Mouse (Mus musculus): Measurements from ENCODE around the gene Stx8.
A peak's percentile ranks its signal among the peaks of the same experiment; 100 is the strongest.

Gene Stx8

DNA sequence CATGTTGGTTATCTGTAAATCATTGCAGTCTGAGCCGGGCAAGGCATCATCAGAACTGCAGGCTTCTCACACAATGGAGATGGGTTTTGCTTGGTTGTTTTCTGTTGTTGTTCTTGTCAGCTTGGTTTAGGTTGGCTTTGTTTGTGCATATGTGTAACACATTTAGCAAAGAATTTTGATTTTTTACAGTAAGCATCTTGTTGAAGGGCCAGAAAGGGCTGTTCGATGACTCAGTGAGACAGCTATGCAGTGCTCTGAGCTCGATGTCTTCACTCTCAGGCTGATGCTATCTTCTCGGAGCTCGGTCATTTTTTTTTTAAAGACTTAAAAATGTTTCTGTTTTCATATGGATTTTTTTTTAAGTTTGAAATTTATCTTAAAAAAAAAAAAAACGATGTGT, 117.6 kb downstream of the Stx8 start:
- DNase-seq (ENCODE audit: low spot score): no peak

DNA sequence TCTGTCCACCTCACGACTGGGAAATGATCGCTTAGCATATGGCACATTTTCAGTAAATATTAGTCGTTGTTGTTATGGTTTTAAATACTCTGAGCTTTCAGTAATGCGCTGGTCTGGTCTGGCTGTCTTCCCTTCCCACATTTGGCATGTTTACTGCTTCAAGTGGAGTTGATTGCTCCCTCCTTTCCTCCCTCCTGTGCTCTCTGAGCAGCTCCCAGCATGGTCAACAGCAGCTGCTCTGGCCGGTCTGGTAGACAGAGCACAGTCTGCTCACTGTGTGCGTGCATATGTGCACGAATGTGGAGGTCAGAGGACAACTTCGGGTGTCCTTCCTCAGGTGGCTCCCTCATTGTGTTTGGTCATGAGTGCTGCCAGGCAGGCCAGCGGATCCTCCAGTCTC, 120.2 kb downstream of the Stx8 start:
- DNase-seq (ENCODE audit: low spot score): no peak

DNA sequence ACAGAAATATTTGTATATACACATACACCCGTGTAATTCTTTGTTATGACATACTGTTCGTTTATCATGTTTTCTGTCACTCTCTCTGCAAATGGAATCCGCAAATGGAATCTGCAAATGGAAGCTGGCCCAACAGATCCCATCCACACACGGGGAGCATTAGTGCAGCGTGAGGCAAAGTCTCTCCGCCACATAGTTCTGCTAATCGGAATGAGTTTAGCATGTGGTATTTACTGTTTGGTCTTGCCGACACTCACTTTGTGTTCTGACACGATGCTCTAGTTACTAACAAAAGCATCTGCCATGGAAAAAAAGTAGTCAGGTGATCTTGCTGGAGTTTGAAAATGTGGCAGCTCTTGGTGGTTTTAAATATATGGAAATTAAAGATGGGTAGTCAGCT, 123.4 kb downstream of the Stx8 start:
- DNase-seq (ENCODE audit: low spot score): no peak

DNA sequence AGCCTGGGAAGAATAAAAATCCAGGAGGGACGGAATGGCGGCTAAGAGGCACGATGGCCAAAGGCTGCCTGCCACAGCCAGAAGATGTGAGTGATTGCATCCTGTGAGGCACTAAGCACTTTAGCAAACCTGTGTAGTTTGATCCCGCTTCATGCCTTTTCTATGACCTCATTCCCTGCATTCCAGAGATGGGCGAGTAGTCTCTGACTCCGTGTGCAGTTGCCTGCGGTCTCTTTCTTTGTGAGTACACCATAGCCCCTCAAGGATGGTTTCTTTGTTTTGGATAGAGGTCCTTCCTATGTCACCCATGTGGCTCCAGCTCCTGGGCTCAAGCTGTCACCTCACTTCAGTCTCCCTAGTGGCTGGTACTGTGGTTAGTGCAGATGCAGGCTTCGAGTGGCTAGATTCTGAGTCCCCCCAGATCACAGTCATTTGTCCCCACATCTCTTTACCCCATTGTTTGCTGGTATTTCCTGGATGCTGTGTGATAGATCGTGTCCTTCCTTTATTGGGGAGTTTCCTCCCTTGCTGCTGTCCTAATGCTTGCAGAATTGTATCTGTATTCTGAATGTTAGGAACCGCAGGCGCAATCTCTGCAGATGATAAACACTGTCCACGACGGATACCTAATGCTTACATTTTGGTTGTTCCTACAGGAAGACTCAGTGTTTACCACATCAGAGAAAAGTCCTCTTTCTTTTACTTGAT, 124.0 kb downstream of the Stx8 start:
- no peak for DNase-seq (ENCODE audit: low spot score)

DNA sequence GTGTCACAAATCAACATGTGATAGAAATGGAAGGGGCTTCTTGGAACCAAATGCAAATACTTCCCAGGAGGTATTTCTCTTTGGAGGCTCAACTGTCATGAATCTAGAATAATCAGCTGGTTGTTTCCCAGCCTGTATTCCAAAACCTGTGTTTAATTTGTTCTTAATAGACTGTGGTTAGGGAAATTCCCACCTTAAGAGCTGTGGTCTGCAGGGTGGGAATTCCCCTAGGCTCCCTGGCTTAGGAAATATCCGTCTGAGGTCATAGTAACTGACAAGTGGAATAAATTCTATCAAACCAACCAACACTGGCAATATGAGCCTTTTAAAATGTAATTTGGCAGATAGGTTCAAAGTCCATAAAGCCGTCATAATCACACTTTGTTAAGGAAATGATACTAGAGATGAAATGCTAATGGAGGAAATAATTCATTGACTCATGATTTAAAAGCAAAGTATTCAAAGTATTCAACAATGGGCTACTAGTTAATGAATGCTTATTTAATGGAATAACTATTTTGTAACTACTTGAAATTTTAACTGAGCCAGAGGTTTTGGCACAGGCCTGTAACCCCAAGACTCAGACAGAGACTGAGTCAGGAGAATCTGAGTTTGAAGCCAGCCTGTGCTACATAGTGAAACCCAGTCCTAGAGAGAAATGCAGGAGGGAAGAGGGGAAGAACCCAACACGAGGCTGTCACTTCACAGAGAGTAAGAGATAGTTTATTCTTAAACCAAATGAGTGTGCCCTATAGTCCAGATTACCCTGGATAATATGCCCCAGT, 126.2 kb downstream of the Stx8 start:
- DNase-seq (ENCODE audit: low spot score): no peak

DNA sequence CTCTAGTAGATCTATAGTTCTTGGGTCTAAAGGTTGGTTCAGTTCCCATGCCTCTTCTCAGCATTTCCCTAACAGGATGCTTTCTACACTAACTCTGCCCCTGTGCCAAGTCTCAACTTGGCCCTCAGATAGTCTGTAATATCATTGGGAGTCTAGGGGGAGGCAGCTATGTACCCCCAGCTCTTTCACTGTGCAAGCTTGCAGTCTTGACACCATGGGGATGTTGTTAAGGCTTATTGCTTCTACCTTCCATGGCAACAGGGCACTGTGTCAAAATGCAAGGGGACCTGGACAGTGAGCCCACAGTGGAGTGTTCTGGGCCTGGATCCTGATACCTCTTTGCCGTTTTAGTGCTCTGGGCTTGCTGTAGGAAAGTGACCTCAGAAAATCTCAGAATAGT, 135.6 kb downstream of the Stx8 start:
- DNase-seq (ENCODE audit: low spot score): no peak

DNA sequence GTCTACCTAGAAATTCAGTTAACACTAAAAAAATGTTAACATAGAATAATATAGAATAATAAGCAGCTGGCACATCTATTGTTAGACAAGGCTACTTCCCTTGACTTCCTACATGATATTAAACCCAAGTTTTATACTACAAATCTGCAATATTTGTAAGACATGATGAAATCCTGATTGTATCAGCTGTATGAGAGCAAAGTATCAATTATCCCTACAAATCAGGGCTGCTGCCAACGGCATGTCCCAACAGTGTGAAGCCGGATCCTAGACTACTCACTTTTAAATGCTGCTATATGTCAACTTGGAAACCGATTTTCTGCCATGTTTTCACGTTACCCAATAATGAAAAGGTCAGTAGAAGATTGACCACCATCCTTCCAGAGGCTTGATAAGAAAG, 137.5 kb downstream of the Stx8 start:
- no peak for DNase-seq (ENCODE audit: low spot score)

DNA sequence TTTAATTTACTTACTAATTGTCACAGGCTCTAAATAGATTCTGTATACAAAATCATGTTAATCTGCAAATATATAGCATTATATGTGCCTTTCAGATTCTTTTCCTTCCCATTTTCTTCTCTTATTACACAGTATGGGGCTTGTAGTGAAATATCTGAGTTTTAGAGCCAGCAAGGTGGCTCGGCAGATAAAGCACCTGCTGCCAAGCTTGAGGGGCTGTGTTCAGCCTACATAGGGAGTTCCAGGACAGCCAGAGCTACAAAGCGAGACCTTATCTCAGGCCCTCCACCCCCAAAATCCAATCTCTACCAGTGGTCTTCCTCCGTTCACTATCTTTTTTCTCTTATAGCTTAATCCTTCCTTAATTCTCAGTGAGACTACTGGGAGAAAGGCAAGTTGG, 140.1 kb downstream of the Stx8 start:
- no peak for DNase-seq (ENCODE audit: low spot score)

DNA sequence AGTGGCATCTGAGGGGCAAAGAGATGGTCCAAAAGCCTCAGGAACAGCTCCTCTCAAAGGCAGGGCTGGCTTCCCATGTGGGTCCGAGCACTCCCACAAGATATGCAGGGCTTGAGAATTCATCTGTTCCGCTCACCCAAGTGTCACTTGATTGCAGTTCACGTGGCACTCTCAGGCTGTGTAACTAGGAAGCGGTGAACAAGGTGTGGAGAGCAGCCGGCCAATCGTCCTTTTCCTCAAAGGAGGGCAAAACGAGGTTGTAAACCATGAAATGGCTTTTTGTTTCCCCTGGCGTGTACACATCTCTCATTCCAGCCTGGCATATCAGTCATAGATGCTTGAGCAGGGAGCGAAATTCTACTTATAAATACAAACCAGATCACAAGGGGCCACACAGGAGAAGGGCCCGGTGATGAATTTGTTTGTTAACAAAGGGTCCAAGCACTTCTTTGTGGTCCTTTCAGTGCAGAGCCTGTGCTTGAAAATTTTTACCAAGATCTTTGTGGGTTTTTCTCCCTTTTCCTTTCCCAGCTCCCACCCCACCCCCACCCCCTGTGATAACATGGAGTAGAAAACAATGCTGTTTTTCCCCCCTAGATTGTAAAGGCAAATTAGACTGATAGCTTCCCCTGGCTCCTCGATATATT, 147.6 kb downstream of the Stx8 start:
- no peak for DNase-seq (ENCODE audit: low spot score)

DNA sequence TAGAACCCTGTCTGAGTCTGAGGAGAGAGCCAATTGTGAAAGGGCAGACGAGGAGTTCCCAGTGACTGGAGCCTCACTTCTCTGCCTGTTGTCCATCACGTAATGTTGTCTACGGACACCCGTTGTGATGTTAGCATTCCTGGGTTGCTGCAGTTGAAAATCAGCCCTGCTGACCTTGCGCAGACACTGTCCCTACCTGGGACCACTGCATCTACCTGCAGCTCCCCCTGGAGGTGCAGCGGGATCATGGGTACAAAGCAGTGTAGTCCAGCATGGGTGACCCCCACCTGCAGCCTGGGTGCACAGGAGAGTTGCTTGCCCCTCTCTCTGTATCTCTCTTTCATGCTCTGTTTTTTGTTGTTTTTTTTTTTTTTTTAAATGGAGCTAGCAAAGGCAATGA, 148.2 kb downstream of the Stx8 start:
- DNase-seq (ENCODE audit: low spot score): no peak

DNA sequence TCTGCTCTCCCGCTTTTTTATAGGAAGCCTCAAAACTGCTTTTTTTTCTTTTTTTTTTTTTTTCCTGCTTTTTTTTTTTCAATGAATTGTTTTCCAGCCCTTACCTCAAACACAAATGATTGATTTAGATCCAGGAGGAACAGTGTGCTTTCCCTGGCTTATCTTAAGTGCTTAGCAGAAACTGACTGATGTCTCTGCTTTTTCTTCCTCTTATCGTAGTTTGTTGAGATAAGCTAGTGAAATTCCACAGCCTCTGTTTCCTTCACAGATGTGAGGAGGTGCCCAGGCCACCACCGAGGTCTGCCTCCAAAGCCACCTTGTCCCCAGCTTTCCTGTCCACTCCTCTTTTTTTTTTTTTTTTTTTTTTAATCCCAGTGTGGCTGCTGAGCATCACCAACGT, 150.2 kb downstream of the Stx8 start:
- no peak for DNase-seq (ENCODE audit: low spot score)

DNA sequence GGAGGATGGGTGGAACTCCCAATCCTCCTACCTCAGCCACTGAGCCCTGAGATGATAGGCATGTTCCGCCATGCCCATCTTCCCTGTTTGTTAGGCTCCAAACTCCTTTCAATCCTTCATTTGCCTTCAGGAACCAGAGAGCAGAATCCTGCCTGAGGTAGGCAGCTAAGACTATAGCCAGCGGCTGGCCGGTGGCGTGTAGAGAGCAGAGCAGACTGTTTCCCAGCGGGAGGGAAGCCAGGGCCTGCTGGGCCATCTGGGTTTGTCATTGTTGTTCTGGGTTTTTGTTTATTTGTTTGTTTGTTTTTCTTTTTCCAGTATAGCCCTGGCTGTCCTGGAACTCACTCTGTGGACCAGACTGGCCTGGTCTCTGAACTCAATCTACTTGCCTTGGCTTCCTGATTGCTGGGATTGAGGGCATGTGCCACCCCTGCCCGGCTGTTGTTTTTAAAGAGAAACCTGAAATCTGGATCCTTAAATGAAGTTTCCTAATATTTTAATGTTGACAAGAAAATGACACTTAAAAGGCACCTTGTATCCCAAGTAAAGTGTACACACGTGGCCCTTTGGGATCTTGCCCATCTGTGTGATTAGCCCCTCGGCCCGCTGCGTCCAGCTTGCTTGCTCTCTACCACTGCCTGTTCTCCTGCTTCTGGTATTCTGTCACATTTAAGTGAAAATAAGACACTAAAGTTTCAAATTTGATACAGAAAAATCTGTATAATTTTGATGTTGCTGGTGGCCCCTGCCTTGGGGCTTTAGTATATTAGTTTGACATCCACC, 152.1 kb downstream of the Stx8 start:
- DNase-seq (ENCODE audit: low spot score): no peak

DNA sequence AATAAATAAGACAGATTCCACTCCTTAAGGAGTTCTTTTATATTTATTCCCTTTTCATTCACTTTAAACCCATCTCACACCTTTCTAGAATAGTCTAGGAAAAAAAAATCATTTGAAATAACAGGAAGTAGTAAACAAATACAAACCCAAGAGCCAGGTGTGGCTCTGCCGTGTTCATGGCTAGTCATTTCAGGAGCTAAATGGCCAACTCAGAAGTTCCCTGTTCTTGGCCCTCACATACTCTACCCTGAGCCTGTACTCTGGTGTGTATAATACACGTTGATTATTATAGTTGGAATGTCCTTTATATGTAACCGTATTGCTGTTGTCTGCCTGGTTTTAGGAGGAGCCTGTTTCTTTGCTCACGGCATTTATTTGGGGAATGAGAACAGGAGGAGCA, 152.7 kb downstream of the Stx8 start:
- no peak for DNase-seq (ENCODE audit: low spot score)

DNA sequence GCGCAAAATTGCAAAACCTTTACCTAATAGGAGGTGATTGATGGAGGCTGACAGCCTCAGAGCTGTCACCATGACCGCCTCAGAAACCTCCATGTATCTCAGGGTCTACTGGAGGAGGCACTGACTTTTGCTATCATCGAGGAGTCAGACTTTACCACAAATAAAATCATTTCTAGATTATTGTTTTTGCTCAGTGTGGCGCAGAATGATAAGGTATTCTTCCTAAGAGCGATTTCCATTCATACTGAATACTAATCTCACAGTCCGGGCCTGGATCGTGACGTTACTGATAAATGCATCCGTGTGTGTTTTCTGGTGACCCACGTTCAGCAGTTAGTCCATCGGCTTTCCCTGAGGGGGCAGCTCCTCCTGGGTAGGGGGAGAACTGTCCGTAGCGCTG, 153.1 kb downstream of the Stx8 start:
- no peak for DNase-seq (ENCODE audit: low spot score)

DNA sequence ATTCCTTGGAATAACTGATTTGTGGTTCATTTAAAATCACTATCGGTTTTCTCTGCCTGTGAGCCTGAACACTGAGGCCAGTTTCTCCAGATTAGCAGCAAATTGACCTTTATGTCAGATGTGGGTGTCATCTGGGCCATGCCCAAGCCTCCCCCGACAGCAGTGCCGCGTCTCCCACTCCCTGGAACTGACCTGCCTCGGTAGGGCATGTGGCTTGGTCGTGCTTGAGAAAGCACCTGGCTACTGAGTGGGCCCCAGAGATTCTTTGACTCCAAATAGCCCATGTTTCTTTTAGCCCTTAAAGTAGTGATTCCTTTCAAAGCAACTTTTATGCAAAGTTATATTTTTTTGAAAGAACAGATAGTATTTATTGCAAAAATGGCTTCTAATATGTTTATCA, 155.3 kb downstream of the Stx8 start:
- no peak for DNase-seq (ENCODE audit: low spot score)

DNA sequence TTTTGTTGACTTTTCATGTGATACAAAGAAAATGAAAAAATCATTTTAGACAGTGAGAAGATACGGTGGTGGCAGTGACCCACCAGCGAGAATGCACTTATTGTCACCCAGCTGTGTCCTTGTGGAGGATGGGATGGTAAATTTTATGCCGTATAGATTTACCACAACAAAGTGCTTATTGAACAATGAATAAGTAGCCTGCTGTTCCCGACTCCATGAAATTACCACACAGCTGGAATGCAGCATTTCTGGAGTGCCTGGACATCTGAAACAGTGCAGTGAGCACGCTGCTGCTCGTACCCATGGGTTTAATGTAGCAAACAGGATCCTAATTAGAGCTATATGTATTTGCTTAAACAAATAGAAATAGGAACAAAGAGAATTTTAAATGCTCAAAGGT, 155.7 kb downstream of the Stx8 start:
- DNase-seq (ENCODE audit: low spot score): no peak

DNA sequence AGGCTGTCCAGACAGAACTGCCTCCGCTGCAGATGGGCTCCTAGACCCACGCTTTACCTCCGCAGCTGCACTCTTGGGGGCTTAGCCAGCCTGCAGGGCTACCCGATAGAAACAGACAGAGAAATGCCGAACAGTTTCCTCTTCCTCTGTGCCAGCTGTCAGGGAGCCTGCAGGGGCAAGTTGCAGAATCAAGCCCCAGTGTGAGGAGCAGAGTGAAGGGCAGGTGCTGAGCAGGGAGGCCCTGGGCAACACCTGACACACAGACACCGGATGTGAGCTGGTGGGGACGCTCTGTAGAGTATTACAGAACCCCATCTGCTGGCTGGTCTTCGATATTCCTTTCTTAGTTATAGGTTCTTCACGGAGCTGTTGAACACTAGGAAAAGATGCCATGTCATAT, 160.1 kb downstream of the Stx8 start:
- DNase-seq (ENCODE audit: low spot score): peak; percentile 28

DNA sequence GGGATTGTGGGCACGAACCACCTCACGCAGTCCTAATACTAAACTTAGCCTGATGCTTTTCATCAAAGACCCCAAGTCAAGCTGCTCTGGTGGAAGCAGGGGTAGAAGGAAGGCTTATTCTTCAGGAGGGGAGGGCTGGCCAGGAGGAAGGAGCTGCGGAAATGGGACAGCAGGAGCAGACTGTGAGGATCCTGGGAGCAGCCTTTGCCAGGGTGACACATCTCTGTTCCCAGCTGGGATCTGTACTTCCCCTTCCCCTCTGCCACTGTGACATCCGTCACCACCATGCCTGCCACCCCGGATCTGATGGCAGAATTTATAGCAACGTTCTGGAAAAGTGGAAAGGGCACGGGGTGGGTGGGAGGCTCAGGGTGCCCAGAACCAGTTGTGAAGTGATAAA, 168.5 kb downstream of the Stx8 start:
- DNase-seq (ENCODE audit: low spot score): no peak

DNA sequence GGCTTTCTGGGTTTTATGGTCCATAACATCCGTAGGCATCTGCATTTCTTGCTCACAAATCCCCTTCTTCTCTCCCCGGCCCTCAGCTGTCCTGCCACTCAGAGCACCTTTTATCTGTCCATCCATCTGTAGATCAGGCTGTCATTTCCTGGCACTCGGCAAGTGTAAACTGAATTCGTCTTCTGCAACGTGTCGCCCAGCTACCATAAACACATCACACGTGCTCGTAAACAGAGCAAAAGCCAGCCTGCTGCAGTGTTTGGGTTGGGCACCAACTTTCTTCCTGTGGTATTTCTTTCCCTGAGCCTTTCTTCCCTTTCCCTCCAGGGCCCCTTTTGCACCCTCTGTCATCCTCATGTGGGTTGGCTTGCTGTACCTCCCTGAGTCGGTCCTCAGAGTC, 169.4 kb downstream of the Stx8 start:
- DNase-seq (ENCODE audit: low spot score): no peak

DNA sequence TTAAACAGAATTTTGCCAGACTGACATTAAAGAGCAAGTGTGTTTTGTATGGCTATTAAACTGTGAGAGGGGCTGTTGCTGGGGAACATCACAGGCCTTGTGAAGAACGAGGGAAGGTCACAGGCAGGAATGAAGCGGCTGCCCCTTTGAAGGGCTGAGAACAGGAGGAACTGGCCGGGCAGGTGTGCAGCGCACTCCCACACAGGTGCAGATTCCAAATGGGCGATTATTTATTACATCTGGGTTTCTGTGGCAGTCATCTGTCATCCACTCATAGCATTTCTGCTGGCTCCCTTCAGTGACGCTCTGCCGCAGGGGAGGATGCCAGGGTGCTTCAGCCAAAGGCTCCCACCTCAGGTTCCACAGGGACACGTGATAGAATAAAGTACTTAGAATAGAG, 170.7 kb downstream of the Stx8 start:
- no peak for DNase-seq (ENCODE audit: low spot score)

DNA sequence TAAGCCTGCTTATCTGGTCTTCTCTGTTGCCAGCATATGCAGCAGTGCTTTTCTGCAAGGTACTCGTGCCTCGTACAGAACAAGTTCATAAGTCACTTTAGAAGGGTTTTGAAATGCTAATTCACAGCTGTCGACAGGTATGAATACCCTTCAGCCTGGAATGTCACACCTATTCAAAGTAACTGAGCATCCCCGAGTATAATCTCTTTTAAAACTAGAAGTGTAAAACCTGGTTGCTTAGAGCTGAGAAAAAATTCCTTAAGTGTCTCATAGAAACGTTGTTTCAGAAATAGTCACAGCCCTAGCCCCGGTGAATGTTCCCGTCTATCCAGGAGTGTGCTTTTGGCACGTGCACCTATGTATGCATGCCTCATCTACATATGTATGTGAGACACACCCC, 176.3 kb downstream of the Stx8 start:
- no peak for DNase-seq (ENCODE audit: low spot score)

DNA sequence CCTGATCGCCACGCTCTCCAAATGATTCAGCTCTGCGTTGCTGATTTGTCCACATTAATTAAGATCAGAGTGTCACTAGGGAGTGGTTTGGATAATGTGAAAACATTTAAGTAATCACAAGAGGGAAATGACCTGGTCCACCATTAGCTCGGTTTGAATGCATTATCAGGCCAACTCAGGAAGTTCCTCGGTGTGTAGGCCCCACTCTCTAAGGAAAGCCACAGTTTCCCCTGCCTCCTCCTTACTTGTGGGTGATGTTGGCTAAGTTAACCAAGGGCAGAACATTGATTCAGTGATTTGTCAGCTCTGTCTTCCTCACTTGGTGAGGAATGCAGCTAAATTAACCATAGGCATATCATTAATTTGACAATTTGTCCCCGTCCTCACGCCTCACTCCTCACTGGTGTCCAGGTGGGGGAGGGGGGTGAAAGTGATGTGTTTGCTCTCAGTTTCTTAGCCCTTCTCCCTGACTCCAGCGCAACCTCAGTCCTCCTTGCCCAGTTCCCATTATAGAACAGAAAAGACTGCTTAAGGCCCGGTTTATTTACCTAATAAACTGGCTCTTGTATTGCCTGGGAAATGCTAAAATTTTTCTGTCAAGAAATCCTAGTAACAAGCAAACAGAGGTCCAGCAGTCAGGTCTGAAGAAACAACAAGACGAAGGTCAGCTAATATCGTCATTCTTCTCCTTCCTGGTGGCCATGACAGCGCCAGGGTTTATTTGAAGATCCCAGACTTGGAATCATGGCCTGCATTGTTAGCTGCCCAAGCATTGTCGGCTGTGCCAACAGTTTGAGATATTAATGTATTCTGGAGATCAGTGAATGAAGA, 178.5 kb downstream of the Stx8 start:
- DNase-seq (ENCODE audit: low spot score): no peak
